Comparison of ENCODE assay signal across 8 mouse cellular contexts in the genomic region with DNA sequence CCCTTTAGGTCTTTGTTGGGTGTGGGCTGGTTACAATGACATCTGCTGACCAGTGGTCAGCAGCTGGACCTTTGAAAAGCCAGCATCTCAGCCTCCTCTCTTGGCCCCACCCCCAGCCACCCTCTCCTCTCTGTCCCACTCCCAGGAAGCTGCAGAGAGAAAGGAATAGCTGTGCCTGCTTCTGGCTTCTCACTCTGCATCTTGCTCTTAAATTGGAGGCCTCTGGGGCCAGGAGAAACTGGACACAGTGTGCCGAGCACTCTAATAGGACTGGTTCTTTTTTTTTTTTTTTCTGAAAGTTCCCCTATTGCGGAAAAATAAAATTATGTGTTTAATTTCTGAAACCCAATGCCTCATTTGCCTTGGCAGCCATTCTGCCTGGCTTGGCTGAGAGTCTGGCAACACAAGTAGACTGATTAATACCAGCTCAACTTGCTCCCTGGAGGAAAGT. TPM values are rescaled to one million over a fixed set of nuclear protein-coding genes. Genes with fewer than 3 reads are reported as not detected.
DNase-seq lines count a peak whose midpoint lies in the region; ATAC-seq and TF ChIP-seq lines count a peak whose summit lies in the region.

No protein-coding gene starts in this region.

- H3K4me1 ChIP-seq in forebrain, embryonic 10.5 days: peaks cover 47% of the 10 kb centered on the region
- peaks cover 34% of the 10 kb centered on the region for H3K4me1 ChIP-seq in forebrain, embryonic 13.5 days
- peaks cover 43% of the 10 kb centered on the region for H3K4me1 ChIP-seq in embryonic facial prominence, embryonic 13.5 days
- peaks cover 35% of the 10 kb centered on the region for H3K4me1 ChIP-seq in limb, embryonic 14.5 days (ENCODE audit: control insufficient read depth, insufficient read depth, low read length)
- H3K4me1 ChIP-seq in stomach, postnatal 0 days (replicated peaks; ENCODE audit: control insufficient read depth, insufficient read depth): no peaks in the 10 kb centered on the region; the same call in 1 of the 2 replicates

- TF ChIP-seq EP300 in stomach, postnatal 0 days (optimal IDR thresholded peaks at IDR 0.05): no peak

- no peak for DNase-seq in forebrain, embryonic 10.5 days (ENCODE audit: extremely low spot score, low spot score)
- DNase-seq in heart, postnatal 10 days: peak; percentile 64 to 65
- peak; percentile 44 for DNase-seq in limb, embryonic 14.5 days (ENCODE audit: low spot score)
- DNase-seq in stomach, postnatal 0 days (ENCODE audit: low spot score): no peak
- no peak for DNase-seq in right cerebral cortex, adult 2 months (ENCODE audit: low spot score in 2 of 2)
- no peak for DNase-seq in spleen, postnatal 36 days (ENCODE audit: low spot score in 2 of 2)

- H3K9me3 ChIP-seq in forebrain, embryonic 10.5 days: no peaks in the 10 kb centered on the region
- no peaks in the 10 kb centered on the region for H3K9me3 ChIP-seq in forebrain, embryonic 13.5 days (replicated peaks)
- H3K9me3 ChIP-seq in embryonic facial prominence, embryonic 13.5 days: no peaks in the 10 kb centered on the region
- H3K9me3 ChIP-seq in limb, embryonic 14.5 days (ENCODE audit: control insufficient read depth, low read length): no peaks in the 10 kb centered on the region
- no peaks in the 10 kb centered on the region for H3K9me3 ChIP-seq in stomach, postnatal 0 days (ENCODE audit: control insufficient read depth, low read length)

- no peaks in the 10 kb centered on the region for H3K27me3 ChIP-seq in forebrain, embryonic 10.5 days (ENCODE audit: poor library complexity, severe bottlenecking)
- peaks cover 19% of the 10 kb centered on the region; the same call in 1 of the 2 replicates for H3K27me3 ChIP-seq in forebrain, embryonic 13.5 days
- H3K27me3 ChIP-seq in embryonic facial prominence, embryonic 13.5 days: no peaks in the 10 kb centered on the region
- no peaks in the 10 kb centered on the region for H3K27me3 ChIP-seq in limb, embryonic 14.5 days (ENCODE audit: control insufficient read depth, insufficient read depth, low read length)
- H3K27me3 ChIP-seq in stomach, postnatal 0 days (ENCODE audit: control insufficient read depth, insufficient read depth, low read length): no peaks in the 10 kb centered on the region

- 33% methylated on average over 2 of the region's 2 CpGs for WGBS in forebrain, embryonic 10.5 days
- 26% methylated on average over 2 of the region's 2 CpGs for WGBS in forebrain, embryonic 13.5 days
- 8% methylated on average over 2 of the region's 2 CpGs for WGBS in embryonic facial prominence, embryonic 13.5 days
- WGBS in limb, embryonic 14.5 days: 19% methylated on average over 2 of the region's 2 CpGs
- 38% methylated on average over 2 of the region's 2 CpGs for WGBS in stomach, postnatal 0 days

- no peak for TF ChIP-seq POLR2A in limb, embryonic 14.5 days (IDR thresholded peaks at IDR 0.05; ENCODE audit: borderline replicate concordance, extremely low read depth, insufficient read depth, insufficient read length)

- H3K36me3 ChIP-seq in forebrain, embryonic 10.5 days (replicated peaks): no peaks in the 10 kb centered on the region
- no peaks in the 10 kb centered on the region for H3K36me3 ChIP-seq in forebrain, embryonic 13.5 days (ENCODE audit: poor library complexity, severe bottlenecking)
- no peaks in the 10 kb centered on the region for H3K36me3 ChIP-seq in embryonic facial prominence, embryonic 13.5 days
- no peaks in the 10 kb centered on the region for H3K36me3 ChIP-seq in limb, embryonic 14.5 days (ENCODE audit: control insufficient read depth, insufficient read depth, low read length)
- H3K36me3 ChIP-seq in stomach, postnatal 0 days (ENCODE audit: control insufficient read depth, insufficient read depth, low read length): no peaks in the 10 kb centered on the region

- H3K4me3 ChIP-seq in forebrain, embryonic 10.5 days: no peak overlapping the region
- H3K4me3 ChIP-seq in forebrain, embryonic 13.5 days: no peak overlapping the region
- no peak overlapping the region for H3K4me3 ChIP-seq in embryonic facial prominence, embryonic 13.5 days
- H3K4me3 ChIP-seq in limb, embryonic 14.5 days (replicated peaks; ENCODE audit: low read length): no peak overlapping the region
- H3K4me3 ChIP-seq in stomach, postnatal 0 days (ENCODE audit: low read depth, low read length): no peak overlapping the region

- H3K27ac ChIP-seq in forebrain, embryonic 10.5 days: peak overlapping the region; percentile 79
- H3K27ac ChIP-seq in forebrain, embryonic 13.5 days: no peak overlapping the region
- H3K27ac ChIP-seq in embryonic facial prominence, embryonic 13.5 days: peak overlapping the region; percentile 85
- H3K27ac ChIP-seq in limb, embryonic 14.5 days (replicated peaks; ENCODE audit: low read depth, low read length): 0 out of 2 replicates have a peak overlapping the region, but pooled peaks have one; percentile 40
- peak overlapping the region; percentile 92 for H3K27ac ChIP-seq in stomach, postnatal 0 days (replicated peaks)

- no peak for TF ChIP-seq CTCF in stomach, postnatal 0 days (IDR thresholded peaks at IDR 0.05; ENCODE audit: low read depth)

- no peak for ATAC-seq in forebrain, embryonic 13.5 days
- ATAC-seq in embryonic facial prominence, embryonic 13.5 days (ENCODE audit: insufficient number of reproducible peaks, insufficient read depth, low FRiP score, low TSS enrichment, low read depth): no peak
- no peak for ATAC-seq in limb, embryonic 14.5 days (ENCODE audit: low FRiP score, low read depth)
- ATAC-seq in stomach, postnatal 0 days (ENCODE audit: low FRiP score, low TSS enrichment): no peak

- no peak overlapping the region for H3K9ac ChIP-seq in forebrain, embryonic 13.5 days
- no peak overlapping the region for H3K9ac ChIP-seq in embryonic facial prominence, embryonic 13.5 days
- H3K9ac ChIP-seq in limb, embryonic 14.5 days (ENCODE audit: low read depth, low read length, severe bottlenecking): no peak overlapping the region
- H3K9ac ChIP-seq in stomach, postnatal 0 days (ENCODE audit: low read length): no peak overlapping the region; the same call in 1 of the 2 replicates

- no peak overlapping the region for H3K4me2 ChIP-seq in forebrain, embryonic 13.5 days
- H3K4me2 ChIP-seq in embryonic facial prominence, embryonic 13.5 days: peak overlapping the region; percentile 23; the same call in 1 of the 2 replicates
- H3K4me2 ChIP-seq in limb, embryonic 14.5 days (replicated peaks; ENCODE audit: low read depth, low read length, severe bottlenecking): no peak overlapping the region
- no peak overlapping the region for H3K4me2 ChIP-seq in stomach, postnatal 0 days (replicated peaks; ENCODE audit: low read depth)

- intact Hi-C loops in heart, postnatal 10 days (cut with DNase I): loop anchor here (2.0 kb wide), 1 partner anchor 17 kb away; the partner anchor contains the start of gene Ramp2

RNA-seq across cellular contexts. Expression of gene Ezh1, which starts 3.8 kb away (rescaled TPM):
- 9.9 and 10.2 TPM in 2 replicates for polyA plus RNA-seq in forebrain, embryonic 10.5 days (2016; fragmentation: Nextera tagmentation; extraction: Ambion mirVana)
- 12.1 and 13.8 TPM in 2 replicates for polyA plus RNA-seq in forebrain, embryonic 13.5 days (2015; fragmentation: Nextera tagmentation; extraction: Ambion mirVana)
- polyA plus RNA-seq in embryonic facial prominence, embryonic 13.5 days (2015; fragmentation: Nextera tagmentation; extraction: Ambion mirVana): 16.9 and 19.8 TPM in 2 replicates
- 10 to 100 TPM; 20.5 to 22.5 TPM for total RNA-seq in heart, postnatal 10 days (2021)
- 28.3 and 28.4 TPM in 2 replicates for polyA plus RNA-seq in limb, embryonic 14.5 days (2012; rRNA removed)
- polyA plus RNA-seq in limb, embryonic 14.5 days (2014; fragmentation: Nextera tagmentation; extraction: Ambion mirVana): 14.4 and 17.0 TPM in 2 replicates
- polyA plus RNA-seq in stomach, postnatal 0 days (2015; fragmentation: Nextera tagmentation; extraction: Ambion mirVana): 8.1 and 9.4 TPM in 2 replicates

RNA-seq across cellular contexts. Expression of gene Ramp2, which starts 15.7 kb away (rescaled TPM):
- 54.8 and 57.3 TPM in 2 replicates for polyA plus RNA-seq in forebrain, embryonic 10.5 days (2016; fragmentation: Nextera tagmentation; extraction: Ambion mirVana)
- 43.9 and 55.3 TPM in 2 replicates for polyA plus RNA-seq in forebrain, embryonic 13.5 days (2015; fragmentation: Nextera tagmentation; extraction: Ambion mirVana)
- polyA plus RNA-seq in embryonic facial prominence, embryonic 13.5 days (2015; fragmentation: Nextera tagmentation; extraction: Ambion mirVana): 84.9 and 92.3 TPM in 2 replicates
- total RNA-seq in heart, postnatal 10 days (2021): 100 to 1,000 TPM; 146 to 180 TPM
- polyA plus RNA-seq in limb, embryonic 14.5 days (2012; rRNA removed): 89.4 and 108 TPM in 2 replicates
- polyA plus RNA-seq in limb, embryonic 14.5 days (2014; fragmentation: Nextera tagmentation; extraction: Ambion mirVana): 98.9 and 104 TPM in 2 replicates
- polyA plus RNA-seq in stomach, postnatal 0 days (2015; fragmentation: Nextera tagmentation; extraction: Ambion mirVana): 62.3 and 64.9 TPM in 2 replicates

RNA-seq across cellular contexts. Expression of gene Vps25, which starts 23.4 kb away (rescaled TPM):
- 128 and 129 TPM in 2 replicates for polyA plus RNA-seq in forebrain, embryonic 10.5 days (2016; fragmentation: Nextera tagmentation; extraction: Ambion mirVana)
- polyA plus RNA-seq in forebrain, embryonic 13.5 days (2015; fragmentation: Nextera tagmentation; extraction: Ambion mirVana): 92.6 and 109 TPM in 2 replicates
- polyA plus RNA-seq in embryonic facial prominence, embryonic 13.5 days (2015; fragmentation: Nextera tagmentation; extraction: Ambion mirVana): 106 and 118 TPM in 2 replicates
- total RNA-seq in heart, postnatal 10 days (2021): 100 to 1,000 TPM in 1 of 2 experiments, 10 to 100 TPM in 1; 97.5 to 111 TPM
- 70.3 and 71.7 TPM in 2 replicates for polyA plus RNA-seq in limb, embryonic 14.5 days (2012; rRNA removed)
- polyA plus RNA-seq in limb, embryonic 14.5 days (2014; fragmentation: Nextera tagmentation; extraction: Ambion mirVana): 120 and 124 TPM in 2 replicates
- 141 and 157 TPM in 2 replicates for polyA plus RNA-seq in stomach, postnatal 0 days (2015; fragmentation: Nextera tagmentation; extraction: Ambion mirVana)

RNA-seq across cellular contexts. Expression of gene Wnk4, which starts 30.3 kb away (rescaled TPM):
- 5.4 and 6.4 TPM in 2 replicates for polyA plus RNA-seq in forebrain, embryonic 10.5 days (2016; fragmentation: Nextera tagmentation; extraction: Ambion mirVana)
- polyA plus RNA-seq in forebrain, embryonic 13.5 days (2015; fragmentation: Nextera tagmentation; extraction: Ambion mirVana): 4.4 and 4.5 TPM in 2 replicates
- 9.8 and 10.9 TPM in 2 replicates for polyA plus RNA-seq in embryonic facial prominence, embryonic 13.5 days (2015; fragmentation: Nextera tagmentation; extraction: Ambion mirVana)
- total RNA-seq in heart, postnatal 10 days (2021): 1 to 10 TPM; 5.7 to 7.6 TPM
- polyA plus RNA-seq in limb, embryonic 14.5 days (2012; rRNA removed): 14.9 and 18.4 TPM in 2 replicates
- 9.9 and 10.7 TPM in 2 replicates for polyA plus RNA-seq in limb, embryonic 14.5 days (2014; fragmentation: Nextera tagmentation; extraction: Ambion mirVana)
- polyA plus RNA-seq in stomach, postnatal 0 days (2015; fragmentation: Nextera tagmentation; extraction: Ambion mirVana): 15.9 and 18.4 TPM in 2 replicates

RNA-seq across cellular contexts. Expression of gene Cntd1, which starts 48.7 kb away (rescaled TPM):
- polyA plus RNA-seq in forebrain, embryonic 10.5 days (2016; fragmentation: Nextera tagmentation; extraction: Ambion mirVana): 0.77 and 1.0 TPM in 2 replicates
- 1.2 and 1.9 TPM in 2 replicates for polyA plus RNA-seq in forebrain, embryonic 13.5 days (2015; fragmentation: Nextera tagmentation; extraction: Ambion mirVana)
- polyA plus RNA-seq in embryonic facial prominence, embryonic 13.5 days (2015; fragmentation: Nextera tagmentation; extraction: Ambion mirVana): 1.7 and 2.3 TPM in 2 replicates
- under 1 TPM; 0.14 to 0.57 TPM for total RNA-seq in heart, postnatal 10 days (2021)
- polyA plus RNA-seq in limb, embryonic 14.5 days (2012; rRNA removed): 1.1 and 1.6 TPM in 2 replicates
- 0.61 and 0.93 TPM in 2 replicates for polyA plus RNA-seq in limb, embryonic 14.5 days (2014; fragmentation: Nextera tagmentation; extraction: Ambion mirVana)
- 0.30 and 0.33 TPM in 2 replicates for polyA plus RNA-seq in stomach, postnatal 0 days (2015; fragmentation: Nextera tagmentation; extraction: Ambion mirVana)

Comparison
In these comparisons a context has a peak if more than half of its experiments do, and no peak if none do; other contexts are left out.
1. DNase-seq: peak in heart, postnatal 10 days (2 of 2) and limb, embryonic 14.5 days (single experiment); none in forebrain, embryonic 10.5 days (single experiment), stomach, postnatal 0 days (single experiment), right cerebral cortex, adult 2 months (0 of 2) and spleen, postnatal 36 days (0 of 2).